Mouse (Mus musculus): ENCODE results near the gene Bbs2. TPM values are rescaled to one million over a fixed set of nuclear protein-coding genes. Genes with fewer than 3 reads are reported as not detected.

Gene Bbs2
- total and polyA plus RNA-seq, 3 experiments = 10.0 to 13.0 (median 12.0) TPM

DNA sequence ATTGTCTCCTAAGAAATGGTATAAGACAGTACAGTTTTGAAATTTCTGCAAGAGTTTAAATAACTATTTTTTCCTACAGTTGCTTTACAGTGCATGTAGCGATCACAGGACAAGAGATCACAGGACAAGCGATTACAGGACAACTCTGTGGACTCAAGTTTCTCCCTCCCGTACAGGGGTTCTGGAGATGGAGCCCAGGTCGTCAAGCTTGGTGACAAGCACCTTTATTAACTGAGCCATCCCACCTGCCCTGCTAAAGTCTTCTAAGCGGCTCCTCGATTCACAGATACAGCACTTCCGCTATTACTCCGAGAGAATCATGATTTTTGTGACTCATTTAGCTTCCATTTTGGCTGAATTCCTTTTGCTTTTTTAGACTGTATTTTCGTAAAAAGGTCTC, 69.0 kb downstream of the Bbs2 start:
- no peak for DNase-seq (ENCODE audit: extremely low read depth)
- no peak overlapping the region for H3K4me3 ChIP-seq (replicated peaks in 1 of 3; ENCODE audit: low read depth in 2 of 3, low read length in 2 of 3, poor library complexity in 1 of 3)
- no peaks in the 10 kb centered on the region for H3K27me3 ChIP-seq (replicated peaks)
- H3K4me1 ChIP-seq (ENCODE audit: control insufficient read depth in 1 of 2, insufficient read depth in 2 of 2) = peaks cover 5 to 24% of the 10 kb centered on the region in 2 experiments; a peak in 3 of 4 replicates
- H3K27ac ChIP-seq (ENCODE audit: insufficient read depth, low read depth) = no peak overlapping the region
- no peak overlapping the region for H3K4me2 ChIP-seq (ENCODE audit: insufficient read depth, low read depth, poor library complexity, severe bottlenecking)
- TF ChIP-seq MAZ (IDR thresholded peaks at IDR 0.05; ENCODE audit: low read depth, low read length) (no peak), JUN (IDR thresholded peaks at IDR 0.05; ENCODE audit: insufficient read depth, low read depth, low read length) (no peak), BHLHE40 (IDR thresholded peaks at IDR 0.05; ENCODE audit: low read depth, low read length) (no peak), MXI1 (IDR thresholded peaks at IDR 0.05; ENCODE audit: low read depth, low read length) (no peak), ZNF384 (IDR thresholded peaks at IDR 0.05; ENCODE audit: low read depth, low read length) (no peak), EP300 (IDR thresholded peaks at IDR 0.05; ENCODE audit: low read length) (no peak), POLR2AphosphoS2 (IDR thresholded peaks at IDR 0.05; ENCODE audit: low read depth, low read length) (no peak), CHD1 (IDR thresholded peaks at IDR 0.05; ENCODE audit: low read depth, low read length) (no peak), IRF4 (IDR thresholded peaks at IDR 0.05; ENCODE audit: low read depth, low read length) (no peak), PAX5 (IDR thresholded peaks at IDR 0.05; ENCODE audit: low read length) (no peak), SIN3A (IDR thresholded peaks at IDR 0.05; ENCODE audit: low read length) (no peak), RAD21 (IDR thresholded peaks at IDR 0.05; ENCODE audit: low read depth, low read length) (no peak)
- H3K36me3 ChIP-seq (replicated peaks in 1 of 2; ENCODE audit: control insufficient read depth in 1 of 2, insufficient read depth in 1 of 2, low read length in 1 of 2) = peaks cover 49 to 72% of the 10 kb centered on the region in 2 experiments
- no peaks in the 10 kb centered on the region for H3K9me3 ChIP-seq (replicated peaks; ENCODE audit: low read length)
- no peak overlapping the region for H3K9ac ChIP-seq (ENCODE audit: insufficient read depth, low read depth)
- H3K79me2 ChIP-seq (replicated peaks; ENCODE audit: control insufficient read depth, extremely low read depth, insufficient read depth, poor library complexity, severe bottlenecking) = peaks cover 41% of the 10 kb centered on the region
- in situ Hi-C loops (cut with MboI; ENCODE audit: low pct_ligation_motif_present, low pct_unique_long_range_greater_than_20kb, low sequenced_read_pairs) (no loop called here), dilution Hi-C loops (cut with MboI; ENCODE audit: extremely low pct_ligation_motif_present, extremely low pct_unique_long_range_greater_than_20kb, low sequenced_read_pairs) (no loop called here)

GRCm38 (mm10) chr8:94023916-94024315, 74.8 kb downstream of the Bbs2 start:
- in situ Hi-C loops (cut with MboI; ENCODE audit: low pct_ligation_motif_present, low pct_unique_long_range_greater_than_20kb, low sequenced_read_pairs) = no loop called here
- dilution Hi-C loops (cut with MboI; ENCODE audit: extremely low pct_ligation_motif_present, extremely low pct_unique_long_range_greater_than_20kb, low sequenced_read_pairs) = no loop called here

More at GRCm38 (mm10) chr8:94023916-94024315, 74.8 kb downstream of the Bbs2 start:
- Histone ChIP-seq H3K9ac (ENCODE audit: insufficient read depth, low read depth) (no peak overlapping the region), H3K27me3 (replicated peaks) (no peaks in the 10 kb centered on the region), H3K27ac (ENCODE audit: insufficient read depth, low read depth) (no peak overlapping the region), H3K36me3 (replicated peaks in 1 of 2; ENCODE audit: control insufficient read depth in 1 of 2, insufficient read depth in 1 of 2, low read length in 1 of 2) (peaks cover 72 to 83% of the 10 kb centered on the region in 2 experiments), H3K4me2 (ENCODE audit: insufficient read depth, low read depth, poor library complexity, severe bottlenecking) (no peak overlapping the region), H3K4me3 (replicated peaks in 1 of 3; ENCODE audit: low read depth in 2 of 3, low read length in 2 of 3, poor library complexity in 1 of 3) (no peak overlapping the region), H3K79me2 (replicated peaks; ENCODE audit: control insufficient read depth, extremely low read depth, insufficient read depth, poor library complexity, severe bottlenecking) (no peaks in the 10 kb centered on the region), H3K9me3 (replicated peaks; ENCODE audit: low read length) (no peaks in the 10 kb centered on the region), H3K4me1 (ENCODE audit: control insufficient read depth in 1 of 2, insufficient read depth in 2 of 2) (no peaks in the 10 kb centered on the region)
- no peak for DNase-seq (ENCODE audit: extremely low read depth)
- TF ChIP-seq E2F4 (IDR thresholded peaks at IDR 0.05; ENCODE audit: insufficient replicate concordance, low read depth, low read length) (no peak), JUND (conservative IDR thresholded peaks at IDR 0.05; ENCODE audit: low read depth, low read length) (no peak), ELF1 (IDR thresholded peaks at IDR 0.05; ENCODE audit: low read depth, low read length) (no peak), GABPA (IDR thresholded peaks at IDR 0.05; ENCODE audit: insufficient replicate concordance, low read depth, low read length) (no peak), TBP (conservative IDR thresholded peaks at IDR 0.05; ENCODE audit: low read depth, low read length) (no peak), BHLHE40 (IDR thresholded peaks at IDR 0.05; ENCODE audit: low read depth, low read length) (no peak), TCF12 (IDR thresholded peaks at IDR 0.05; ENCODE audit: low read depth, low read length) (no peak), UBTF (IDR thresholded peaks at IDR 0.05; ENCODE audit: low read depth, low read length) (no peak), MAZ (IDR thresholded peaks at IDR 0.05; ENCODE audit: low read depth, low read length) (no peak), ETS1 (conservative IDR thresholded peaks at IDR 0.05; ENCODE audit: low read depth, low read length) (no peak), RCOR1 (conservative IDR thresholded peaks at IDR 0.05; ENCODE audit: low read depth, low read length) (no peak), MYC (IDR thresholded peaks at IDR 0.05; ENCODE audit: low read depth, low read length) (no peak), HCFC1 (IDR thresholded peaks at IDR 0.05; ENCODE audit: low read depth, low read length) (no peak), USF2 (conservative IDR thresholded peaks at IDR 0.05; ENCODE audit: low read depth, low read length) (no peak)

Data from CH12.LX (cell line).